Mouse (Mus musculus): ENCODE measurements around the gene Map4k5.

Map4k5 gene

DNA sequence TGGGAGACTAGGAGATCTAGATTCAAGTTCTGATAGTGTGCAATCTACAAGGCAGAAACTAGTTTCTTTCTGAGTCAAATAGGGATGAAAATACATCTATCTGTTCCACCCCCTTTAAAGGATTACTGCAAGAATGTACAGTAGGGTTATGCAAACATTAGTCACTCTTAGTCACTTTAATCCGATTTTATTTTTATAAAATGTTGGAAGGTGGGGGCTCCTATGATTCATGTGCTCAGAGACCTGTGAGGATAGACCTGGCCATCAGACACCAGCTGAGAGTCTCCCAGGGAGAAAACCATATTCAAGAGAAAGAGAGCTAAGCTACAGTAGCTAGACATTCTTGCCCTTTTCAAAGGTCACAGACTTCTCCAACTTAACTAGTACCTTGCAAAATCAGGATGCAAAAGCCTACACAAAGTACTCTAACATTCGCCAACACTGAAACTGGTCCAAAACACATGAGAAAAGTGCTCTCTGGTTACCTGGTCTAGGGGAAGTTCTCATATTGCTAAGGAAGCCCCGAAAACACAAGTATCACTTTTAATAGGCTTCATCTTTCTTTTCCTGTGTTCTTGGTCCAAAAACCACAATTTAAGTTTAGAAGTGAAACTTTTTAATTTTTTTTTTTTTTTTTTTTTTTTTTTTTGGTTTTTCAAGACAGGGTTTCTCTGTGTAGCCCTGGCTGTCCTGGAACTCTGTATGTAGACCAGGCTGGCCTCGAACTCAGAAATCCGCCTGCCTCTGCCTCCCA is 7.7 kb downstream of the Map4k5 start:
- no peak for DNase-seq (ENCODE audit: low spot score)

DNA sequence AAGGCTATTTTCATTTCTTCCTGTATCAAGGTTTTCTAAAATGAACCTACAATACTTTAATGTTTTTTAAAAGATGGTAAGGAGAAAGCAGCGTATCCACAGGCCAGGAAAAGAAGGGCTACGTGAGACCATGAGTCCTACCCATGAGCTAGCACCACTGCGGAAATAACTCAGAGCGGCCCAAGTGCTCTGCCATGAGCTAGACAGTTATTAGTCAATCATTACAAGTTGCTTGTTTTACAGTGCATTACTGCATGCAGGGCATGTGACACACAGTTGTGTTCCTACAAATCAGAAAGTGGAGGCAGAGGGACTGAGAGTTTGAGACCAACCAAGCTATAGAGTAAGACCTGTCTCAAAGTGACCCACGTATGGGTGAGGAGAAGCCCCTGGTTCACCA is 8.9 kb downstream of the Map4k5 start:
- DNase-seq (ENCODE audit: low spot score): no peak

GRCm38 (mm10) chr12:69881198-69881905 is 11.6 kb downstream of the Map4k5 start:
- DNase-seq (ENCODE audit: low spot score): peak; percentile 43

GRCm38 (mm10) chr12:69879739-69880138 is 13.3 kb downstream of the Map4k5 start:
- no peak for DNase-seq (ENCODE audit: low spot score)

DNA sequence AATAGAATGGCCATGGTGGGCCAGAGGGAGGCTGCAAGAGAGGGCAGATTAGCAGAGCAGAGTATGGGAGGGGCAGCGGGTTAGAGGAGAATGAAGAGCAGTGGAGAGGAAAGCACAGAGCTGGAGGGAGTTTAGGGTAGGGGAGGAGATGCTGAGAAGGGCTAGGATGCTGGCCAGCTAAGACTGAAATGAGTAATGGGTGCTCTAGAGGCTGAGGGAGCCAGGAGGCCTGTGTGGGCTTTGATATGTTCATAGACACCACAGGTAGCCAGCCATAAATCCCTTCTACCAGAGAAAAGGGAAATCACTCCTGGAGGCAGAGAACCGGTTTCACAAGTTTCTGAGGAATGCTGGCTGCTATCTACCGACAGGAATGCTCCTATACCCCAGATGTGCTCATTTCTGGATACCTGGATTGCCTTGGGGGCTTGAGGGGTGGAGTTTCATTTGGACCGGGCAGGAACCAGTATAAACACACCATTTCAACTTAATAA is 13.8 kb downstream of the Map4k5 start:
- DNase-seq (ENCODE audit: low spot score): peak; percentile 35

DNA sequence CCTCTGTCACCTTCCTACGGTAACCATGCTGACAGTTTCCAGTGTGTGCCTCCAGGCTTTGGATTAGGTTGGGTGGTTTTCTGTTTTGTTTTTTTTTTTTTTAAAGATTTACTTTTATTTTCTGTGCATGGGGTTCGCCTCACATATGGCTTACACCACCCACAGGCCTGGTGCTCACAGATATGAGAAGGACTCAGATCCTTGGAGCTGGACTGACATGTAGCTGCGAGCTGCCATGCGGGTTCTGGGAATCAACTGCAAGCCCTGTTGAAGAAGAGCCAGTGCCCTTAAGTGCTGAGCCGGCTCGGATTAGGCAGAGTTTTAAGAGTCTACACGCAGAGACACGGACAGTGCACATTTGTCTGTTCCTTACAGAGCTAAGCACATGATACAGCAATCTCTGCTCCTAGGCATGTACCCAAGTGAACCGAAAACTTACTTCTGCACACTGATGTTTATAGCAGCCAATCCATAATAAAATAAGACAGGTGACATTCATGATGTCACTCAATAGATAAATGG is 15.1 kb downstream of the Map4k5 start:
- no peak for DNase-seq (ENCODE audit: low spot score)

GRCm38 (mm10) chr12:69871632-69872031 is 21.4 kb downstream of the Map4k5 start:
- no peak for DNase-seq (ENCODE audit: low spot score)

- DNase-seq (ENCODE audit: low spot score): no peak
These were observed 25.7 kb downstream of the Map4k5 start for GRCm38 (mm10) chr12:69867338-69867737.

- DNase-seq (ENCODE audit: low spot score): no peak
These were observed 28.8 kb downstream of the Map4k5 start for GRCm38 (mm10) chr12:69864164-69864692.

DNA sequence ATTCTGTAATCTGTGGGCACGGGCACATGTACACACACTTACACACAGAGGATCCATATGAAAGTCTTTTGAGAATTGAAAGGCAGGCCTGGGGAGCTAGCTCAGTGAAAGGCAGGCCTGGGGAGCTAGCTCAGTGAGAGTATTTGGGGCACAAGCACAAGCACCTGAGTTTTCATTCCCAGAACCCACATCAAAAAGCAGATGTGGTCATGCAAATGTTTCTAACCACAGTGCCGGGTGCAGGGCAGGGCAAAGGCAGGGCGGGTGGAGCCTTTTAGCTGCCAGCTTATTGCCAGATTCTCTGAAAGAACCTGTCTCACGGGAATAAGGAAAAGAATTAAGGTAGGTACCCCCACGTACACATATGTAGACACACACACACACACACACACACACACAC is 29.5 kb downstream of the Map4k5 start:
- no peak for DNase-seq (ENCODE audit: low spot score)

DNA sequence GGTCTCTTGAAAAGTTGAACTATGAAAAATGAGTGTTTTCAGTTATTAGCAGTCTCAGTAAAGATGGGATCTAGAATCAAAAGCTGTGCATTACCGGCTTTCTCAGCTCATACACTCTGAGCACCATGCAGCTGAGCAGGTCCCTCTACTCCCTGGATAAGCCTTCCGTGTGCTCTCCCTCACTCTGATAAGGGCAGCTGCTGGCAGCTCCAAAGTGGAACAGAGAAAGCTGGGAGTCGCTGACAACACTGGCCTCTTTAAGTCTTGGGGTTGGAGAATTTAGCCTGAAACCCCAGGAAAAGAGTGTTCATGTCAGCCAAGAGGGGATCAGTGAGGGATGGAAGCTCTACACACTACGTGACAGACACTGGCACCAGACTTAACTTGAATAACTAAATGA is 34.2 kb downstream of the Map4k5 start:
- no peak for DNase-seq (ENCODE audit: low spot score)

- no peak for DNase-seq (ENCODE audit: low spot score)
These were observed 35.4 kb downstream of the Map4k5 start for GRCm38 (mm10) chr12:69857597-69857996.

DNA sequence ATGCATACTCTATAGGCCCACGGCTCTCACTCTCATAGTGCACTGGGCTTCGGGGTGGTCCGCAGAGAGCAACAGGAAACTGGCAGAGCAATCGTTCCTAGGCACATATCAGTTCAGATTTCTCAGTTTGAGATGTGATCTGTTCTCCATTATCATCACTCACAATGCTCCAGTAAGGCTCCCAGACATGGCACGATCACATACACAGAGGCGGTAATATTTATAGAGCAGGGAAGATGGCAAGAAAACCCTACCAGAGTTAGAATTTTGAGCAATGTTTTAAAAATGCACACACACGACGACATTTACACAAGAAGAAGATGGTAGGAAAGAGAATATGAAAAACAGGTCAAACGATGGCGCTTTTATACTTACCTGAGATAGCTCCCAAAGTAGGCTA is 36.6 kb downstream of the Map4k5 start:
- DNase-seq (ENCODE audit: low spot score): no peak

- no peak for DNase-seq (ENCODE audit: low spot score)
These were observed 37.2 kb downstream of the Map4k5 start for GRCm38 (mm10) chr12:69855641-69856300.

- DNase-seq (ENCODE audit: low spot score): no peak
These were observed 39.1 kb downstream of the Map4k5 start for GRCm38 (mm10) chr12:69853942-69854341.

GRCm38 (mm10) chr12:69853387-69853786 is 39.6 kb downstream of the Map4k5 start:
- no peak for DNase-seq (ENCODE audit: low spot score)

DNA sequence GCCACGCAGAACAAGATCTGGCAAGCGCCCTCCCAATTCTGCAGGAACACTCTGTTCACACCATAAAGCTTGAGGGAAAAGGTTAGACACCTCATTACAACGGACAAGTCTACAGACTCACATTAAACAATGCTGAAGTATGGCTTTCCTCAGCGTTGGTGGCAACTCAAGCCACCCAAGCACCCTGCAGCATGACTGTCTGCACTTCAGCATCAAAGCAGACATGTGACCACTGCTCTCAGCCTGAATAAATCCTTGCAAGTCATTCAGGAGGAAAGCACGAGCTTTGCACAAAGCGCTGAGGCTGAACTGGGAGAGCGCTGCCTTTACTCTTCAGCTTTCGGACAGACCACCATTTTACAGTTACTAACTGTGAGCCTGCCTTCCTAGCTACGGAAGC is 40.7 kb downstream of the Map4k5 start:
- no peak for DNase-seq (ENCODE audit: low spot score)

GRCm38 (mm10) chr12:69848083-69848878 is 44.7 kb downstream of the Map4k5 start:
- no peak for DNase-seq (ENCODE audit: low spot score)

- no peak for DNase-seq (ENCODE audit: low spot score)
These were observed 46.5 kb downstream of the Map4k5 start for GRCm38 (mm10) chr12:69846499-69846898.

GRCm38 (mm10) chr12:69845722-69846121 is 47.3 kb downstream of the Map4k5 start:
- DNase-seq (ENCODE audit: low spot score): no peak

Data from embryo, embryonic 10 days (tissue).